Mouse (Mus musculus): ENCODE measurements at regions not wholly inside any gene's neighbourhood (a gene's known extent, or its start where the extent isn't known, plus 50 kb on each side); places are given as distances from the start of the nearest gene placed in this dataset.
"Not testable (repeated sequence)": the region's sequence is repeated elsewhere in the genome, so short reads cannot be mapped to it uniquely, and the experiment has no call there.

- DNase-seq = no peak
Measured at GRCm38 (mm10) chr9:85637274-85637673, 111.9 kb downstream of the Ibtk start.

- no peak for DNase-seq
Measured at GRCm38 (mm10) chr9:85636131-85636447, 113.0 kb downstream of the Ibtk start.

- DNase-seq = no peak
Measured at GRCm38 (mm10) chr9:85635438-85636130, 113.5 kb downstream of the Ibtk start.

GRCm38 (mm10) chr9:85634786-85635185 lies 114.3 kb downstream of the Ibtk start:
- DNase-seq = not testable (repeated sequence)

GRCm38 (mm10) chr9:85617972-85618371 lies 131.2 kb downstream of the Ibtk start:
- DNase-seq = no peak

GRCm38 (mm10) chr9:85617177-85617777 lies 131.9 kb downstream of the Ibtk start:
- no peak for DNase-seq

- no peak for DNase-seq
Measured at GRCm38 (mm10) chr9:85616266-85616869, 132.8 kb downstream of the Ibtk start.

- no peak for DNase-seq
Measured at GRCm38 (mm10) chr9:85609152-85609551, 140.0 kb downstream of the Ibtk start.

- DNase-seq = peak; percentile 27
Measured at GRCm38 (mm10) chr9:85596959-85597358, 152.2 kb downstream of the Ibtk start.

- DNase-seq = no peak
Measured at GRCm38 (mm10) chr9:85593867-85594266, 155.3 kb downstream of the Ibtk start.

- no peak for DNase-seq
Measured at GRCm38 (mm10) chr9:85592639-85593038, 156.5 kb downstream of the Ibtk start.

GRCm38 (mm10) chr9:85589210-85589609 lies 159.9 kb downstream of the Ibtk start:
- DNase-seq = no peak

GRCm38 (mm10) chr9:85588077-85588476 lies 161.1 kb downstream of the Ibtk start:
- DNase-seq = peak; percentile 52

- DNase-seq = no peak
Measured at GRCm38 (mm10) chr9:85581028-85581595, 168.0 kb downstream of the Ibtk start.

GRCm38 (mm10) chr9:85577812-85578211 lies 171.3 kb downstream of the Ibtk start:
- DNase-seq = no peak

- DNase-seq = no peak
Measured at GRCm38 (mm10) chr9:85577338-85577737, 171.8 kb downstream of the Ibtk start.

- DNase-seq = no peak
Measured at GRCm38 (mm10) chr9:85568877-85569276, 180.3 kb downstream of the Ibtk start.

GRCm38 (mm10) chr9:85551871-85552270 lies 197.3 kb downstream of the Ibtk start:
- DNase-seq = no peak

- no peak for DNase-seq
Measured at GRCm38 (mm10) chr9:85550455-85550854, 198.7 kb downstream of the Ibtk start.

- DNase-seq = no peak
Measured at GRCm38 (mm10) chr9:85546226-85546625, 202.9 kb downstream of the Ibtk start.

- no peak for DNase-seq
Measured at GRCm38 (mm10) chr9:85545566-85545965, 203.6 kb downstream of the Ibtk start.

GRCm38 (mm10) chr9:85538557-85538956 lies 210.6 kb downstream of the Ibtk start:
- DNase-seq = no peak

- DNase-seq = no peak
Measured at GRCm38 (mm10) chr9:85528421-85528820, 201.3 kb upstream of the Tent5a start.

GRCm38 (mm10) chr9:85524733-85525132 lies 197.6 kb upstream of the Tent5a start:
- DNase-seq = no peak

Data from embryo, embryonic 11 days (tissue).